Mouse (Mus musculus) midbrain, postnatal 0 days (tissue): ENCODE data around the gene Ddi2. TPM values are rescaled to one million over a fixed set of nuclear protein-coding genes. Genes with fewer than 3 reads are reported as not detected.
A peak's percentile ranks its signal among the peaks of the same experiment; 100 is the strongest.
"Not testable (repeated sequence)": the region's sequence is repeated elsewhere in the genome, so short reads cannot be mapped to it uniquely, and the experiment has no call there.

Experiments used
- ATAC-seq: fragments of 200-750 bp; cut with Nextera tagmentation; 2 replicates; pipeline ENCODE4 v1.8.0; 2017; ENCODE audit warnings: moderate number of reproducible peaks, mild to moderate bottlenecking, moderate TSS enrichment, moderate library complexity; ENCODE audit not compliant: low FRiP score
- DNase-seq: peaks from one replicate; pipeline ENCODE4 v3.0.0-alpha.2; 2015; ENCODE audit warnings: low spot score
- H3K27ac ChIP-seq: fragments of 300-500 bp; sonication (generic); 2 replicates; pipeline ENCODE4 v1.5.1; 2014; ENCODE audit warnings: low read depth, mild to moderate bottlenecking, low read length, mixed read lengths
- H3K27me3 ChIP-seq: fragments of 300-500 bp; sonication (generic); 2 replicates; pipeline ENCODE4 v1.6.1; 2014; ENCODE audit warnings: low read length, control low read depth, mixed read lengths; ENCODE audit not compliant: insufficient read depth
- H3K36me3 ChIP-seq: fragments of 300-500 bp; sonication (generic); 2 replicates; pipeline ENCODE4 v1.6.1; 2014; ENCODE audit warnings: low read length, control low read depth, mixed read lengths; ENCODE audit not compliant: insufficient read depth
- H3K4me1 ChIP-seq: fragments of 300-500 bp; sonication (generic); 2 replicates; pipeline ENCODE4 v1.6.1; 2014; ENCODE audit warnings: mild to moderate bottlenecking, control low read depth, antibody characterized with exemption, low read length, mixed read lengths; ENCODE audit not compliant: insufficient read depth
- H3K4me2 ChIP-seq: fragments of 300-500 bp; sonication (generic); 2 replicates; pipeline ENCODE4 v1.6.1; 2014; ENCODE audit warnings: low read depth, mild to moderate bottlenecking, low read length, mixed read lengths; ENCODE audit not compliant: poor library complexity, severe bottlenecking
- H3K4me3 ChIP-seq: fragments of 300-500 bp; sonication (generic); 2 replicates; pipeline ENCODE4 v1.5.1; 2014; ENCODE audit warnings: low read depth, mild to moderate bottlenecking, low read length, moderate library complexity
- H3K9ac ChIP-seq: fragments of 300-500 bp; sonication (generic); replicated peaks from 2 replicates; pipeline ENCODE4 v1.6.1; 2014; ENCODE audit warnings: mild to moderate bottlenecking, low read length, moderate library complexity, mixed read lengths; ENCODE audit not compliant: poor library complexity, severe bottlenecking
- H3K9me3 ChIP-seq: fragments of 300-500 bp; sonication (generic); 2 replicates; pipeline ENCODE4 v1.6.1; 2016; ENCODE audit warnings: low read length, control low read depth
- CTCF ChIP-seq: IDR thresholded peaks from 2 replicates; pipeline ENCODE4 v1.5.1; 2016; ENCODE audit warnings: antibody characterized with exemption, mild to moderate bottlenecking
- WGBS: fragments of 180-500 bp; shearing (Covaris S2); extraction: QIAGEN DNeasy Blood & Tissue Kit; methylation state at CpG from one replicate; pipeline ENCODE4 v1.1.7; 2014; 5-methylcytosine and 5-hydroxymethylcytosine counted together
- polyA plus RNA-seq: library from polyadenylated mRNA; unstranded; fragments of >200 nt; fragmentation: Nextera tagmentation; extraction: Ambion mirVana; gene quantifications from 2 replicates; pipeline ENCODE4 v1.2.1, GENCODE M21; 2015
- total RNA-seq: library from RNA; depleted of rRNA; stranded (reverse); fragments of >200 nt; gene quantifications from 2 replicates; pipeline ENCODE4 v1.2.3, GENCODE M21; 2014; rRNA removed

The Ddi2 gene
- total RNA-seq (21.7 and 25.7 TPM in 2 replicates), polyA plus RNA-seq (8.9 and 9.2 TPM in 2 replicates)

DNA sequence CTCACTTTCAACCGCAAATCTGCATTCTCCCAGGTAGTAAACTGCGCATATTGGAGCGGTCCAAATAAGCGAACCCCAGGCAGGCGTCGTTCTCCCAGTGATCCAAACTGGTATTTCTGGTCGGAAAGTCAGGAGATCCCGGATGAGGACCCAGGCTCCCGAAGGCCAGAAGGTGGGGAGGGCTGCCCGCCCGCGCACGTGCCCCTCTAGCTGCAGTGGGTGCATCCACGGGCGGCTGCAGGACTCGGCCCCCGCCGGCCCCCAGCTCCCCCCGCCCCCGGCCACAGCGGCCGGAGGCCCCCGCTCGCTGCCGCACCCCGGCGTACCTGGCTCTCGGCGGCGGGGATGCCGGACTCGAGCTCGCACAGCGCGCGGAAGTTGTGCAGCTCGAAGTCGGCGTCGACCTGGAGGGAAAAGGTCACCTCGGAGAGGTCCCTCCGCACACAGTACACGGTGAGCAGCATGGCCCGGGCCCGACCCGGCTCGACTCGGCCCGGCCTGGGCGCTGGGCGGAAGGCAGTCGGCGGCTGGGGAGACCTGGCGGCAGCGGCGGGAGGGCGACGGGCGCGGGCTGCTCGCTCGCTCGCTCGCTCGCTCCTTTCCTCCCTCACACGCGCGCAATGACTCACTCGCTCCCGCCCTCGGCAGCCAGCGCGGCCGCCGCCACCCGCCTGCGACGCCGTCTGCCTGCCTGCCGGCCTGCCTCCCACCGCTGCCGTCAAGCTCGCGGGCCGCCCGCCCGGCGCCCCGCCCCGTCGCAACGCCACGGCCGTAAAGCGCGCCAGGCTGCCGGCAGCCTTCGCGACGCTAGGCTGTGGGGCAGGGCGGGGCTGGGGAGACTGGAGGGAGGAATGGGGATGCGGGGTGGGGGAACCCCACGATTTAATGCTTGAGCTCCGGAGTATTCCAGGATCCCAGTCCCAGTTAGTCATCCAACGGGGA, at the start of gene Ddi2:
Gene Ddi2 (minus strand): TSS at position 689 of the 942 bp plus-strand sequence.
- peak; percentile 92 for DNase-seq
- no peaks in the 10 kb centered on the region for H3K9me3 ChIP-seq
- peaks cover 12% of the 10 kb centered on the region; the same call in 1 of the 2 replicates for H3K4me1 ChIP-seq
- no peaks in the 10 kb centered on the region for H3K36me3 ChIP-seq
- no peaks in the 10 kb centered on the region for H3K27me3 ChIP-seq
- H3K4me2 ChIP-seq, result peak within 1 kb of the TSS; percentile 86
- H3K27ac ChIP-seq, result peak within 1 kb of the TSS; percentile 80
- peak; percentile 91 for ATAC-seq
- H3K4me3 ChIP-seq, result peak within 1 kb of the TSS; percentile 99
- WGBS, result under 1% methylated on average over 86 of the region's 105 CpGs
- peak within 1 kb of the TSS; percentile 96 for H3K9ac ChIP-seq
- TF ChIP-seq CTCF, result no peak

DNA sequence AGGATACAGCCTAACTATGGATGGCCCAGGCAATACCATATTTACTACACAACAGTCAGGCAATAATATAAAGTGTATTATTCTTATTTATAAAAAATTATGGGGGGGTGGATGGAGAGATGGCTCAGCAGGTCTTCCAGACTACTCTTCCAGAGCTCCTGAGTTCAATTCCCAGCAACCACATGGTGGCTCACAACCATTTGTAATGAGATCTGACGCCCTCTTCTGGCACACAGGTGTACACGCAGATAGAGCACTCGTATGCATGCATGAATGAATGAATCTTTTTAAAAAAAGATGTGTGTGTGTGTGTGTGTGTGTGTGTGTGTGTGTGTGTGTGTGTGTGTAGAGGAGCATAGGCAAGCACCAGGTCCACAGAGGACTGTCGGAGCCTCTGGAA, 49.8 kb upstream of the Ddi2 start:
- not testable (repeated sequence) for H3K27me3 ChIP-seq, H3K9ac ChIP-seq, H3K4me3 ChIP-seq, H3K4me2 ChIP-seq, ATAC-seq, DNase-seq, H3K4me1 ChIP-seq, H3K27ac ChIP-seq, H3K9me3 ChIP-seq
- WGBS, result 91% methylated on average over 4 of the region's 4 CpGs
- peak; percentile 26; the same call in 1 of the 2 replicates for TF ChIP-seq CTCF
- peaks cover 71% of the 10 kb centered on the region for H3K36me3 ChIP-seq

DNA sequence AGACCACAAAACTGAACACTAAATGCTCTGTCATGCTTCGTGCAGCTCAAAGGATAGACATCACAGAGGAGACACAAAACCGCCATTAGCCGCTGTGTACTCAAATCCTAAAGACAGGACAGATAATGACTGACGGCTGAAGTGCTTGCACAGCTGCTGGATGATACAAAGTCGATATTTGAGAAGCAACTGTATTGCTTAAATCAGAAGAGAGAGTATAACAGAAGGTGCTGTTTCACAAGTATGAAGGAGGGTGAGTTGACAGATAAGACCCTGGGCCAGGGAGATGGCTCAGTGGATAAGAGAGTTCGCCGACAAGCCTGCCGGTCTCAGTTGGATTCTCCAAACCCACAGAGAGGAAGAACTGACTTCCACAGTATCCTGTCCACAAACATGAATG, 48.6 kb upstream of the Ddi2 start:
- no peaks in the 10 kb centered on the region for H3K27me3 ChIP-seq
- TF ChIP-seq CTCF, result no peak
- 94% methylated on average over 8 of the region's 8 CpGs for WGBS
- DNase-seq (no peak), ATAC-seq (no peak)
- no peak overlapping the region for H3K4me2 ChIP-seq
- H3K4me3 ChIP-seq, result no peak overlapping the region
- H3K36me3 ChIP-seq, result peaks cover 68% of the 10 kb centered on the region
- no peaks in the 10 kb centered on the region for H3K9me3 ChIP-seq
- H3K4me1 ChIP-seq, result no peaks in the 10 kb centered on the region
- H3K27ac ChIP-seq, result no peak overlapping the region
- no peak overlapping the region for H3K9ac ChIP-seq

DNA sequence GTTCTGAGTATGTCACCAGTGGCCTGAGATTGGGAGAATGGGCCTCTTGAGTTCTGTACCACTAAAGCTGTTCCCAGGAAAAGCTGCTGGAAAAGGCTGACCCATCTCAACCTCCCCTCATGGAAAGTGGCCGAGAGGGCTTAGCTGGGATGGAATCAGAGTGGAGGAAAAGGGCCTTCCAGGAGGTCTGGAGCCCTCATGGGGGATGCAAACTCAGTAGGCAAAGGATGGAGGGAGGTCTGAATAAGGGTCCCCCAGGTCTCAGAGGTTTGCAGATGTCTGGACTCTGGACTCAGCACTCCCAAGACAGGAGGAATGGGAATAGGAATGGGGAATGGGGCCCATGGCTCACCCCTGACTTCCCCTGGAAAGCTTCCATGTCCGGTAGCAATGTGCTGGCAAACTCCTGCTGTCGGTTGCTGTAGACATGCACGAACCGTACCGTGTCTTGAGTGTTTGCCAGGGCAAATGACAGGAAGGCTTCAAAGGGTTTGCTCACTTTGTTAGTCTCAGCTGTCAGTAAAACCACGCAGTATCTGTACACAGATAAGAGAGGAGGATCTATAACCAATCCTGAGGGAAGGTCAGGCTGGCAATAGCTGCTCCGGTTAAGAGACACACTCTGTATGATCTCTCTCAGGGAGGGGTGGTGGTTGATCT, 46.4 kb upstream of the Ddi2 start:
- Histone ChIP-seq H3K27me3 (no peaks in the 10 kb centered on the region), H3K4me3 (no peak overlapping the region), H3K4me1 (no peaks in the 10 kb centered on the region), H3K4me2 (no peak overlapping the region), H3K36me3 (peaks cover 65% of the 10 kb centered on the region), H3K27ac (no peak overlapping the region), H3K9me3 (no peaks in the 10 kb centered on the region), H3K9ac (no peak overlapping the region)
- TF ChIP-seq CTCF, result no peak
- 87% methylated on average over 8 of the region's 8 CpGs for WGBS
- DNase-seq (no peak), ATAC-seq (no peak)

DNA sequence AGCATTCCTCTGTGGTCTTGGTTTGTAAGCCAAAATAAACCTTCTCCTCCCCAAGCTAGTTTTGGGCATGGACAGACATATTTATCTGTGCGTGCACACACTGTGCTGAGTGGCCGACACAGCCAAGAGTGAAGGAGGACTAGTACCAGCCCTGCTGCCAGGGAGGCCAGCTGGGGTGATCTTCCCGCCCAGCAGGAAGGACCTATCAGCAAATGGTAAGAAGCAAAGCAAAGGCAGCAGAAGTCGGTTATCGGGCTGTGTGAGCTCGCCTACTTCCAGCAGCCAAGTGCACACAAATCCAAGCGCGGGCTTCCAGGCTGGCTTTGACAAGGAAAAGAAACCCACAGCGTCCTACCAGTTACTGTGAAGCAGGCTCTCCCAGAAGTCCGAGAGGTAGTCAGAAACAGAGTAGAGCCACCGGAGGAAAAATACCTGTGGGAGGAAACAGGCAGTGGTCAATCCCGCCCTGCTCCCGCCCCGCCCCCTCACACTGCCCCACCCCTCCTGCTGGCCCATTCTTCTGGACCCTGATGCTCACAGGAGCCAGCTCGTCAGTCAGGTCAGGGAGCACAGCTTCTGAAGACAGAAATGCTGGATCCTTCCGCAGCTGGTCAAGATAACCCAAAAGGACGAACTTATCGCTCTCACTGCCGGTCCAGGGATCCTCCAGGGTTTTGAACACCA, 44.3 kb upstream of the Ddi2 start:
- H3K4me3 ChIP-seq, result no peak overlapping the region
- H3K27ac ChIP-seq, result 0 out of 2 replicates have a peak overlapping the region, but pooled peaks have one; percentile 39
- H3K27me3 ChIP-seq, result no peaks in the 10 kb centered on the region
- H3K9ac ChIP-seq, result no peak overlapping the region
- peaks cover 74% of the 10 kb centered on the region for H3K36me3 ChIP-seq
- no peaks in the 10 kb centered on the region for H3K9me3 ChIP-seq
- TF ChIP-seq CTCF, result no peak
- no peak overlapping the region for H3K4me2 ChIP-seq
- DNase-seq, result peak; percentile 65
- no peaks in the 10 kb centered on the region for H3K4me1 ChIP-seq
- ATAC-seq, result no peak
- WGBS, result 78% methylated on average over 19 of the region's 19 CpGs
